Mouse (Mus musculus) embryonic fibroblast, embryonic 13.5 days (primary cell): ENCODE results near the gene Gadl1.

ENCODE experiments used
- CTCF ChIP-seq: IDR thresholded peaks from 2 replicates; pipeline ENCODE4 v1.5.1; 2011; ENCODE audit warnings: mild to moderate bottlenecking, control low read depth, low read length, moderate library complexity, borderline replicate concordance; ENCODE audit not compliant: insufficient read depth
- POLR2A ChIP-seq: IDR thresholded peaks from 2 replicates; pipeline ENCODE4 v1.6.1; 2011; ENCODE audit warnings: low read depth, mild to moderate bottlenecking, control low read depth, low read length, moderate library complexity

DNA sequence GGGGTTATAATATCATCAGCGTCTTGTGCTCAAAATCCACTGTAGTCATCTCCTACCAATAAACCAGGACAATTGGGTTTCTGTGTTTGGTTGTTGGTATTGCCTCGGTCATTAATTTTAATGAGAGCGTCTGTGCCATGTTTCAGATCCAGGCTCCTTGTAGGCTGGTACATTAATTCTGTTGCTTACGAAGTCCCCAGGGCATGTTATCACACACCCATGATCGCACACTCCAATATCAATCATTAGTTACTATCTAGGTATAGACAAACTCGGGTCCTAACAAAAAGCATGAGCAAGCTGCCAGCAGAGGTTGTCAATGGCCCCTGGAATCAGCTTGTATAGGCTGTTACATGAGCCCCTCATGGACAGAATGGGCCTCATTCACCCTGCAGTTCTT lies 67.6 kb downstream of the Gadl1 start:
- TF ChIP-seq CTCF = no peak
- TF ChIP-seq POLR2A = no peak
